Mouse (Mus musculus) liver, embryonic 11.5 days (tissue): ENCODE data around the gene E030030I06Rik. TPM values are rescaled to one million over a fixed set of nuclear protein-coding genes. Genes with fewer than 3 reads are reported as not detected.
"Not testable (repeated sequence)": the region's sequence is repeated elsewhere in the genome, so short reads cannot be mapped to it uniquely, and the experiment has no call there.

Experiments
- ATAC-seq: fragments of 200-750 bp; cut with Nextera tagmentation; replicated peaks from 2 replicates; pipeline ENCODE4 v1.8.0; 2017; ENCODE audit warnings: moderate number of reproducible peaks, mild to moderate bottlenecking, moderate TSS enrichment, moderate library complexity; ENCODE audit not compliant: low FRiP score
- DNase-seq: peaks from one replicate; pipeline ENCODE4 v3.0.0-alpha.2; 2017; ENCODE audit warnings: low spot score
- H3K27ac ChIP-seq: fragments of 300-500 bp; sonication (generic); 2 replicates; pipeline ENCODE4 v1.5.1; 2014; ENCODE audit warnings: mild to moderate bottlenecking, low read depth, low read length, control low read depth
- H3K27me3 ChIP-seq: fragments of 300-500 bp; sonication (generic); replicated peaks from 2 replicates; pipeline ENCODE4 v1.6.1; 2014; ENCODE audit warnings: low read length, mixed read lengths; ENCODE audit not compliant: control insufficient read depth, insufficient read depth
- H3K36me3 ChIP-seq: fragments of 300-500 bp; sonication (generic); 2 replicates; pipeline ENCODE4 v1.6.1; 2014; ENCODE audit warnings: mild to moderate bottlenecking, low read length, moderate library complexity, mixed read lengths; ENCODE audit not compliant: control insufficient read depth, insufficient read depth
- H3K4me1 ChIP-seq: fragments of 300-500 bp; sonication (generic); replicated peaks from 2 replicates; pipeline ENCODE4 v1.6.1; 2014; ENCODE audit warnings: low read length, mixed read lengths; ENCODE audit not compliant: control insufficient read depth, insufficient read depth
- H3K4me2 ChIP-seq: fragments of 300-500 bp; sonication (generic); 2 replicates; pipeline ENCODE4 v1.6.1; 2014; ENCODE audit warnings: mild to moderate bottlenecking, control low read depth, moderate library complexity
- H3K4me3 ChIP-seq: fragments of 300-500 bp; sonication (generic); 2 replicates; pipeline ENCODE4 v1.5.1; 2014; ENCODE audit warnings: low read depth, low read length, control low read depth
- H3K9ac ChIP-seq: fragments of 300-500 bp; sonication (generic); 2 replicates; pipeline ENCODE4 v1.6.1; 2014; ENCODE audit warnings: low read depth, low read length, control low read depth
- H3K9me3 ChIP-seq: fragments of 300-500 bp; sonication (generic); 2 replicates; pipeline ENCODE4 v1.6.1; 2016; ENCODE audit warnings: low read length, inconsistent platforms, mixed read lengths; ENCODE audit not compliant: control insufficient read depth
- WGBS: fragments of 180-500 bp; shearing (Covaris S2); extraction: QIAGEN DNeasy Blood & Tissue Kit; methylation state at CpG from one replicate; pipeline ENCODE4 v1.1.7; 2014; 5-methylcytosine and 5-hydroxymethylcytosine counted together
- polyA plus RNA-seq: library from polyadenylated mRNA; unstranded; fragments of >200 nt; fragmentation: Nextera tagmentation; extraction: Ambion mirVana; gene quantifications from 2 replicates; pipeline ENCODE4 v1.2.1, GENCODE M21; 2014

Gene E030030I06Rik
- 6.3 and 8.2 TPM in 2 replicates for polyA plus RNA-seq

- Histone ChIP-seq H3K4me2 (peak within 1 kb of the TSS; percentile 96), H3K4me3 (peak within 1 kb of the TSS; percentile 55), H3K27ac (no peak within 1 kb of the TSS), H3K9me3 (no peaks in the 10 kb centered on the region), H3K36me3 (no peaks in the 10 kb centered on the region), H3K9ac (peak within 1 kb of the TSS; percentile 35), H3K4me1 (no peaks in the 10 kb centered on the region), H3K27me3 (peaks cover 45% of the 10 kb centered on the region)
- peak; percentile 61 for DNase-seq
- WGBS, result under 1% methylated on average over 37 of the region's 37 CpGs
- ATAC-seq, result peak; percentile 27; the same call in 1 of the 2 replicates
Observed at GRCm38 (mm10) chr10:22149073-22149690, at the start of gene E030030I06Rik. Gene E030030I06Rik, minus strand, starts transcription at chr10:22149270.

GRCm38 (mm10) chr10:22191035-22191434 is 42.0 kb upstream of the E030030I06Rik start:
- DNase-seq, H3K27ac ChIP-seq, H3K9me3 ChIP-seq, H3K27me3 ChIP-seq, H3K9ac ChIP-seq, ATAC-seq, H3K4me3 ChIP-seq, H3K4me2 ChIP-seq, H3K36me3 ChIP-seq, H3K4me1 ChIP-seq: not testable (repeated sequence)
- WGBS, result 16% methylated on average over 6 of the region's 10 CpGs

- not testable (repeated sequence) for H3K4me2 ChIP-seq, H3K4me3 ChIP-seq, DNase-seq, H3K9me3 ChIP-seq, ATAC-seq, H3K36me3 ChIP-seq, H3K4me1 ChIP-seq, H3K9ac ChIP-seq, H3K27ac ChIP-seq, H3K27me3 ChIP-seq
- 59% methylated on average over 2 of the region's 2 CpGs for WGBS
Observed at GRCm38 (mm10) chr10:22176515-22176914, 27.4 kb upstream of the E030030I06Rik start.

- H3K4me1 ChIP-seq, H3K9me3 ChIP-seq, H3K36me3 ChIP-seq, H3K9ac ChIP-seq, H3K4me2 ChIP-seq, ATAC-seq, DNase-seq, H3K27ac ChIP-seq, H3K27me3 ChIP-seq, H3K4me3 ChIP-seq: not testable (repeated sequence)
- WGBS, result 71% methylated on average over 1 of the region's 2 CpGs
Observed at GRCm38 (mm10) chr10:22174190-22174487, 25.1 kb upstream of the E030030I06Rik start.

- H3K4me1 ChIP-seq, H3K9me3 ChIP-seq, H3K27ac ChIP-seq, H3K27me3 ChIP-seq, H3K9ac ChIP-seq, ATAC-seq, H3K36me3 ChIP-seq, DNase-seq, H3K4me3 ChIP-seq: not testable (repeated sequence)
- H3K4me2 ChIP-seq, result 0 out of 2 replicates have a peak overlapping the region, but pooled peaks have one; percentile 14
- WGBS, result 10% methylated on average over 11 of the region's 17 CpGs
Observed at GRCm38 (mm10) chr10:22173335-22174189, 24.5 kb upstream of the E030030I06Rik start.

- H3K36me3 ChIP-seq, H3K4me3 ChIP-seq, H3K27ac ChIP-seq, DNase-seq, H3K9me3 ChIP-seq, H3K27me3 ChIP-seq, ATAC-seq, H3K4me1 ChIP-seq, H3K9ac ChIP-seq: not testable (repeated sequence)
- 64% methylated on average over 4 of the region's 5 CpGs for WGBS
- H3K4me2 ChIP-seq, result 0 out of 2 replicates have a peak overlapping the region, but pooled peaks have one; percentile 14
Observed at GRCm38 (mm10) chr10:22172431-22173334, 23.6 kb upstream of the E030030I06Rik start.

- not testable (repeated sequence) for H3K27ac ChIP-seq, H3K36me3 ChIP-seq, H3K4me1 ChIP-seq, H3K4me3 ChIP-seq, H3K9ac ChIP-seq, DNase-seq, H3K27me3 ChIP-seq, H3K4me2 ChIP-seq, H3K9me3 ChIP-seq, ATAC-seq
Observed at GRCm38 (mm10) chr10:22169116-22169515, 20.0 kb upstream of the E030030I06Rik start.

GRCm38 (mm10) chr10:22167061-22167460 is 18.0 kb upstream of the E030030I06Rik start:
- H3K27me3 ChIP-seq, DNase-seq, H3K9ac ChIP-seq, H3K27ac ChIP-seq, ATAC-seq, H3K9me3 ChIP-seq, H3K4me3 ChIP-seq, H3K36me3 ChIP-seq, H3K4me1 ChIP-seq, H3K4me2 ChIP-seq: not testable (repeated sequence)
- WGBS, result 60% methylated on average over 1 of the region's 1 CpGs
